Mouse (Mus musculus) layer of hippocampus, adult 18-20 months (tissue): ENCODE measurements around the gene Nfic. TPM values are rescaled to one million over a fixed set of nuclear protein-coding genes. Genes with fewer than 3 reads are reported as not detected.

Experiments used
- DNase-seq, 2 experiments: peaks; one replicate each; pipeline ENCODE4 v3.0.0; 2022; ENCODE audit warnings: low spot score in 2 of 2
- total RNA-seq, 2 experiments: library from RNA; stranded (reverse); gene quantifications; 2 replicates each; pipeline ENCODE4 v1.2.3; 2021

The Nfic gene
- total RNA-seq, 2 experiments from 2014 or later = 54.2 to 54.7 TPM

- no peak for DNase-seq
These were observed 90.4 kb downstream of the Nfic start for GRCm38 (mm10) chr10:81365073-81365472.

- no peak for DNase-seq
These were observed 90.8 kb downstream of the Nfic start for GRCm38 (mm10) chr10:81364666-81365065.

- no peak for DNase-seq
These were observed 91.7 kb downstream of the Nfic start for GRCm38 (mm10) chr10:81363436-81364346.

GRCm38 (mm10) chr10:81362336-81362949, 93.0 kb downstream of the Nfic start:
- DNase-seq = no peak

GRCm38 (mm10) chr10:81360721-81361120, 94.7 kb downstream of the Nfic start:
- no peak for DNase-seq

GRCm38 (mm10) chr10:81358841-81359240, 96.6 kb downstream of the Nfic start:
- no peak for DNase-seq

DNA sequence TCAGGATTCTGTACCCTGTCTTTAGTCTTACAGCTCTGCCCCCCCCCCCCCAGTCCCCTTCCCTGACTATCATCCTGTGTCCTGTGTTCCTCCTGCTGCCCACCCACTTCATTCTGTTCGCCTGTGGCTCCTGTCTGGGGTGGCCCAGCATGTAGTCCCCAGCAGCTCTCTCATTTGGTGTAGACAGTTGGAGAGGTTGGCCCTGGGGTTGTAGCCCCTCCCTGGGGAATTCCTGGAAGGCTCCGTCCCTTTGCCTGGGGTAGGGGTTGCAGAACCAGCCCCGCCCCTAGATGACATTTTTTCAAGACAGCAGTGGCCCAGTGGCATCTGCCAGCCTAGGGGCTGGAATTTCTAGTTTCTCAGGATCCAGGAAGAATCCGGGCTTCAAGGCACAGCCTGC, 97.2 kb downstream of the Nfic start:
- DNase-seq = no peak

- peak; percentile 87 to 95 for DNase-seq
These were observed 98.2 kb downstream of the Nfic start, which contains the start of gene Mfsd12 for GRCm38 (mm10) chr10:81356991-81357844. Gene Mfsd12 (plus strand): TSS chr10:81357491.

DNA sequence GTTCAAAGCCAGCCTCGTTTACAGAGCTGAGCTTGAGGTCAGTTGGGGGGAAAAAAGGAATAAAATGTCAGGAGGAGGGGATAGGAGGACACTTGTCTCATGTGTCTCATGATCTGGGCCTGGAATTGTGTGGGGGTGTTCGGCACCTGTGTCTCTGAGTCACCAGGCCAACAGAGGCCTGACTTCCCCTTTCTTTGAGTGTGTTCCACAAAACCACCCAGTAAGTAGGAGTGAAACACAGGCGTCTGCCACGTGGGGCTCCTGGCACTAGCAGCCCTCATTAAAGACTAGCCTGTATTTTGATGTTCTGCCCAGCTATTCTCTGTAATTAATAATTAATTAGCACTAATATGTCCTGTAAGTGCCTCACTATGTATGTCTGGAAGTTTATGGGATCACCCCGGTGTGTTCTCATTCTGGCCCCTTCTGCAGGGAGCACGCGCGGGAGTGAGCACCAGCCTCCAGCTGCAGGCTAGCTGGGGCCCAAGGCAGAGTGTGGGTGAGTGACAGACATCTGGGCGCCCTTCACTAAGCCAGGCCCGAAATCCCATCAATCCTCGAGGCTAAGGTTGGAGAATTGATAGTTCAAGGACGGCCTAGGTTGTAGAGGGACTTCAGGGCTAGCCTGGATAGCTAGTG, 99.0 kb downstream of the Nfic start:
- DNase-seq = no peak

GRCm38 (mm10) chr10:81355533-81355932, 99.9 kb downstream of the Nfic start:
- no peak for DNase-seq

DNA sequence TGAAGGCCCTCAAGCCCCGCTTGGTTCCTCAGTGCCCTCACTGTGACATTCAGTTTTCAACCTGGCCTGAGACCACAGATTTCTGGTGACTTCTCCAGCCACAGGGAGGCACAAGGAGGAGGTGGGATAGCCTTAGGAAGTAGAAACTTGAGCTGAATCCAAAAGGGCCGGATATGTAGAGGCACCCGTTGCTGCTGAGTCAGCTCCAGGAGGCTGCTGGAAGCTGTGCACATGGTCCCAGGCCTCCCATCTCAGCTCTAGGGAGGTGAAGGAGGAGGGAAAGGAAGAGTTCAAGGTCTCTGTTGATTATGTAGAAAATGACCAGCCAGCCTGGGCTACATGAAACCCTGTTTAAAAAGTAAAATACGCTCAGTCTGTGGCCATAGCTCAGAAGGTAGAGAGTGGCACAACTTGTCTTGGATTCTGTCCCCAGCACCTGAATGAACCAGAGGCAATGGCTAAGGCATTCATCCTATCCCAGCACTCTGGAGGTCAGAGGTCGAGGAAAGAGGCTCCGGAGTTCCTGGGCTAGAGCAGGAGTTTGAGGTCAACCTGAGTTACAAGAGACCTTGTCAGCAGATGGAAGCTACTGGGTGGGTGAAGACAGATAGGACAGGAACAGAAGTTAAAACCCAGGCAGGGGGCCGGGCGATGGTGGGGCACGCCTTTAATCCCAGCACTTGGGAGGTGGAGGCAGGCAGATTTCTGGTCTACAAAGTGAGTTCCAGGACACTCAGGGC, 100.5 kb downstream of the Nfic start:
- DNase-seq = no peak

DNA sequence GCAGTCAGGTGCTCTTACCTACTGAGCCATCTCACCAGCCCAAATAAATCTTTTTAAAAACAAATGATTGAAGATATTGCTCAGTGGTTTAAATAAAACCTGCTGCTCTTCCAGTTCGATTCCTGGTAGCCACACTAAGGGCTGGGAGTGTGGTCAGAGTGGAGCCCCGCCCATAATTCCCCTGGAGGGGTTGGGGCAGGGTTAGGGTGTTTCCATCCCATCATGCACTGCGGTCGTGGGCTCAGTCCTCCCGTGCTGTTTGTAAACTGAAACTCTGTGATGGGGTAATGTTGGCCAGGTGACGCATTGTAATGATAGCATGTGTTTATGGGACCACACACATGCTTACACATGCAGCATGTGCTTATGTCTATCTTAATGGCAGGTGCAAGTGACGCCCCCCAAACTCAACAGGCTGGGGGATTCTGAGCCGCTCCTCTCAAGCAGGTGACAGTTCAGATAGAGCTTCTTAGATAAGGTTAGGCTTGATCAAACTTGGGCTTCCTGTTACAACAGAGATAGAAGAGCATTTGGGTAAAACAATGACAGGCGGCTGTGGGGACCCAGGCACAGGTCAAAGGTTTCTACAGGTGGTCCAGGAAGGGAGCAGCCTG, 103.7 kb downstream of the Nfic start:
- no peak for DNase-seq

DNA sequence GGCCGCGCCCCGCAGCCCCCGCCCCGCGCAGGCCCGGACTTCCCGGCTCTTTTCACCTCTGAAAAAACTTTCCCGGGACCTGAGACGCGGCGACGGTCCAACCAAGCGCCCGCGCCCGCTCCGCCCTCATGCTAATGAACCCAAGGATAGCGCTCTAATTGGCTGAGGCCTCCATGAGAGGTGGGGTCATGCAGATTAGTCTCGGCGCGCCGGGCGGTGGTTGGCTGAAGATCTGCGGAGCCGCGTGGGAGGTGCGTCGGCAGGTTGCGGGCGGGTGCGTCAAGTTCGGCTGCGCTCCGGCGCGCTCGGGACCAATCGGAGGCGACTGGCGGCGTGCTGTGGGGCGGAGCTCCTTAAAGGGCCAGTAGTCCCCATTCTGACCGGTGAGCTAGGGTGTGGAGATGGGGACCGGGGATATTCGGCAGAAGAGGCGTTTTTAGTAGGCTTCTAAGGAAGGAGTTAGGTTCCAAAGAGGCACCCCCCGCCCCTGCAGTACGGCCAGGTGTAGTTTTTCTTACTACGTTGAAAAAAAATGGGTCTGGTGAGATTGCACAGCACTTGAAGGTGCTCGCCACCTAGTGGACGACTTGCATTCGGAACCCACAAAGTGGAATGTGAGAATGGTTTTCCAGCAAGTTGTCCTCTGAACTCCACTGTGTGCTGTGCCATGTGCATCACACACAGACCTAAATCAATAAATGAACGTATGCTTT, 104.9 kb downstream of the Nfic start, which contains the start of gene Hmg20b:
Hmg20b (minus strand) TSS at position 130 of the 713 bp plus-strand sequence.
- peak; percentile 100 for DNase-seq

GRCm38 (mm10) chr10:81349961-81350350, 105.5 kb downstream of the Nfic start:
- no peak for DNase-seq

DNA sequence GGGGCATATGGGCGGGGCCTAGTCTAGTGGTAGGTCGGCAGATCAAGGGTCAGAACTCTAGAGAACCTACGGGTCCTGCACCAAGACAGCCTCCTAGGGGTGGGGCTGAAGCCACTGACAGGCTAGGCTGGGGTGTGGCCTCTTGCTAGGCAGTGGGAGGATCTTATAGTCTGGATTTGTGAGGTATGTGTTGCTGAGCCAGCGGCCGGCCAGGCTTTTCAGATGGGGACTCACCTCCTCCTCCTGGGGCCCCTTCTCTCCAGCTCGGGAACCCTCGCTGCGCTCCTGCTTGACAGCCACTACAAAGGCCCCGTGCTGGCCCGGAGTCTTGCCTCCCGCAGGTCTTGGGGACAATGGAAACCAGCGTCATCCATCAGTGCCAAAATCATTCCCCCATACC, 106.3 kb downstream of the Nfic start:
- no peak for DNase-seq

GRCm38 (mm10) chr10:81346453-81347067, 108.9 kb downstream of the Nfic start:
- DNase-seq = no peak
